Mouse (Mus musculus): Measurements from ENCODE around the gene Dazap1. TPM values are rescaled to one million over a fixed set of nuclear protein-coding genes. Genes with fewer than 3 reads are reported as not detected.

Gene Dazap1
- polyA plus RNA-seq, 1 experiment from 2014 or later = 21.1 TPM

DNA sequence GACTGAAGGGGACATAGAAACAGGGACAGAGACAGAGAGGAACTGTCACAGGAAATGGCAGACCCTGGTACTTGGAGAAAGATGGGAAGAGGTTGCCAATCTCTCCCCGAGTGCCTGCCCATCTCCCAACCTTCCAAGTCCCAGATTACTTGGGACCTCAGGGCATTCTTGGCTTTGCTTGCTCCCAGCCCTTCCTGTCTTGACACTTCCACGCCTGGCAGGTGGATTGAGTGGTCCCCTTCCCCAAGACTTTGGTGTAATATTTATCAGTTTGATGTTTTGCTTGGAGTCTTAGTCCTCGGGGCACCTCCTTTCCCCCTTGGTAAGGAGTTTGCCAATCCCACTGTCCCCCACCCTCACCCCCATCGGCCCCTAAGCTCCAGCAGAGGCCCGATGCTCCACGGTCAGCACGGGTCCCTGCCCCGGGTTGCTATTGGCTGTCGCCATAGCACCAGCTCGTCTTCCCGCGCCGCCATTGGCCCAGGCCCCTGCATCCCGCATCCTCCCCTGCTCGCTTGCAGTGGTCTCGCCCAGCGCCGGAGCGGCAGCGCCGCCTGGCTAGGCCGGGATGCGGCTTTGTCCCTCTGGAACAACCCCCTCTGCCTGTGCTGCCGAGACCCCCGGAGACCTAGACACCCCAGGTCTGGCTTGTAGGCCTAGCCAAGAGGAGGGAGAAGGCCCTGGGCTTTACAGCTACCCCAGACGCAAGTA is 37.4 kb downstream of the Dazap1 start:
- H3K9me3 ChIP-seq (replicated peaks; ENCODE audit: control insufficient read depth, low read length) = no peaks in the 10 kb centered on the region
- H3K27ac ChIP-seq (ENCODE audit: low read length) = no peak overlapping the region
- no peak overlapping the region for H3K4me2 ChIP-seq (ENCODE audit: low read depth, low read length)
- no peak overlapping the region for H3K9ac ChIP-seq (ENCODE audit: low read depth, low read length)
- H3K36me3 ChIP-seq (ENCODE audit: control insufficient read depth, insufficient read depth) = peaks cover 11% of the 10 kb centered on the region
- 4% methylated on average over 26 of the region's 26 CpGs for WGBS (ENCODE audit: insufficient replicate concordance)
- H3K4me1 ChIP-seq (ENCODE audit: control insufficient read depth, low read depth, low read length) = peaks cover 26% of the 10 kb centered on the region
- no peak for ATAC-seq (ENCODE audit: low read depth)
- H3K27me3 ChIP-seq (ENCODE audit: control insufficient read depth, insufficient read depth, low read depth, low read length) = peaks cover 70% of the 10 kb centered on the region
- H3K4me3 ChIP-seq (ENCODE audit: low read depth, low read length) = no peak overlapping the region

DNA sequence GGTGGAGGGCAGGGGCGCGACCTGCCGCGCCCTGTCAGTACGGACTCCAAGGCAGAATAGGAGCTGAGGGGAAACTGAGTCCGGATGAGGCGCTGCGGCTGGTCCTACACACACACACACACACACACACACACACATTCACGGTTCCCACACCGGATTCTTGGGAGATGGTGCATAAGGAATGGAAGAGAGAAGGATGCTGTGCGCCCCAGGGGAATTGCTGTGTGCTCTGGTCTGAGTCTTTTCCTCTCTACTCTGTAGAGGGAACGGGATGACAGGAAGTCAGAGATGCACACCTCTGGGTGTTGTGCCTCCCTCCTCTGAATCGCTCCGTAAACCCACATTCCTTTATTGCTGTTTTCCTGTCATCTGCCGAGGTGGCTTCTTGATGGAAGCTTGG is 38.0 kb downstream of the Dazap1 start:
- no peak overlapping the region for H3K4me3 ChIP-seq (ENCODE audit: low read depth, low read length)
- 10% methylated on average over 15 of the region's 15 CpGs for WGBS (ENCODE audit: insufficient replicate concordance)

DNA sequence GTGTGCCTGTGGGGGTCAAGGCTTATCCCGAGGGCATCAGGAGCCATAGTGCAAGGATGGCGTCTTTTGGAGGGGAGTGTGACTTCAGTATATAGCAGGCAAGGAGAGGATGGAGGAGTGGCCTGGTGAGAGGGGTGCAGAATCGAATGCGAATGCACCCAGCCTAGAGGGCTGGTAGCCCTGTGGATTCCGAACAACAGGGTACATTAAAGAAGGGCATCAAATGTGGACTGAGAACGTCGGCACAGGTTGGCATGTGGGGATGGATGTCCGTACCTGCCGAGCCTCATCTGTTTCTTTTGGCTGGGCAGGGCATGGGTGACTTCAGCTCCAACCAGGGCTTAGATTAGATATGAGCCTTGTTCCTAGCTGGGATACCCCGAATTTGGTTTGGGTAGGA is 38.5 kb downstream of the Dazap1 start:
- Histone ChIP-seq H3K4me2 (ENCODE audit: low read depth, low read length) (no peak overlapping the region), H3K36me3 (ENCODE audit: control insufficient read depth, insufficient read depth) (peaks cover under 1% of the 10 kb centered on the region), H3K27ac (ENCODE audit: low read length) (no peak overlapping the region), H3K9ac (ENCODE audit: low read depth, low read length) (no peak overlapping the region), H3K4me3 (ENCODE audit: low read depth, low read length) (no peak overlapping the region), H3K27me3 (ENCODE audit: control insufficient read depth, insufficient read depth, low read depth, low read length) (peaks cover 81% of the 10 kb centered on the region), H3K9me3 (replicated peaks; ENCODE audit: control insufficient read depth, low read length) (no peaks in the 10 kb centered on the region), H3K4me1 (ENCODE audit: control insufficient read depth, low read depth, low read length) (peaks cover 17% of the 10 kb centered on the region)
- ATAC-seq (ENCODE audit: low read depth) = no peak
- 43% methylated on average over 10 of the region's 10 CpGs for WGBS (ENCODE audit: insufficient replicate concordance)

More for the DNA sequence above, 38.0 kb downstream of the Dazap1 start:
- no peak for ATAC-seq (ENCODE audit: low read depth)
- H3K36me3 ChIP-seq (ENCODE audit: control insufficient read depth, insufficient read depth) = peaks cover 6% of the 10 kb centered on the region
- H3K27ac ChIP-seq (ENCODE audit: low read length) = no peak overlapping the region
- H3K9me3 ChIP-seq (replicated peaks; ENCODE audit: control insufficient read depth, low read length) = no peaks in the 10 kb centered on the region
- H3K27me3 ChIP-seq (ENCODE audit: control insufficient read depth, insufficient read depth, low read depth, low read length) = peaks cover 76% of the 10 kb centered on the region
- no peak overlapping the region for H3K9ac ChIP-seq (ENCODE audit: low read depth, low read length)
- no peak overlapping the region for H3K4me2 ChIP-seq (ENCODE audit: low read depth, low read length)
- peaks cover 20% of the 10 kb centered on the region for H3K4me1 ChIP-seq (ENCODE audit: control insufficient read depth, low read depth, low read length)

DNA sequence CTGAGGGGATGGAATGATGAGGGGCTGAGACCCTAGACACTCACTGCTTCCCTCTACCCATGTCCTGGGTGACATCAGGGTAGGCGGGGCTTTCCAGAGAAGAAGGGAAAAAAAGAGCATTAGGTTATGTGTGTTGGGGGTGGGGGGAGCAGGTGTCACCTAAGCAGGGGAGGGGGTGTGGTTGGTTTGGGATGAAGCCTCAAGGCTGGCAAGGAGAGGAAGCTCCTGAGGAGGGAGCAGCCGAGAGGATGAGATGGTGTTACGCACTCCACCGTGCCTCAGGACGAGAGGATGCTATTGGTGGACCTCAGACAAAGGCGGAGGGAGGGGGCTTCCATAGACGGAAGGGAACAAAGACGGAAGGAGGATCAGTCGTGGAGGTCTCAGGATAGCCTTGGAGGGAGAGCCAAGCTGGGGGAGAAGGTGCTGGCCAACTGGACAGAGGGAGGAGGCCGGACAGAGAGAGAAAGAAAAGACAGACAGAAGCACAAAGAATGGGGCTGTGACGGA is 39.4 kb downstream of the Dazap1 start:
- no peak for ATAC-seq (ENCODE audit: low read depth)
- H3K4me2 ChIP-seq (ENCODE audit: low read depth, low read length) = no peak overlapping the region
- no peak overlapping the region for H3K9ac ChIP-seq (ENCODE audit: low read depth, low read length)
- H3K4me3 ChIP-seq (ENCODE audit: low read depth, low read length) = no peak overlapping the region
- no peak overlapping the region for H3K27ac ChIP-seq (ENCODE audit: low read length)
- peaks cover 10% of the 10 kb centered on the region for H3K4me1 ChIP-seq (ENCODE audit: control insufficient read depth, low read depth, low read length)
- H3K36me3 ChIP-seq (ENCODE audit: control insufficient read depth, insufficient read depth) = no peaks in the 10 kb centered on the region
- WGBS (ENCODE audit: insufficient replicate concordance) = 26% methylated on average over 11 of the region's 11 CpGs
- peaks cover 90% of the 10 kb centered on the region for H3K27me3 ChIP-seq (ENCODE audit: control insufficient read depth, insufficient read depth, low read depth, low read length)
- H3K9me3 ChIP-seq (replicated peaks; ENCODE audit: control insufficient read depth, low read length) = no peaks in the 10 kb centered on the region

DNA sequence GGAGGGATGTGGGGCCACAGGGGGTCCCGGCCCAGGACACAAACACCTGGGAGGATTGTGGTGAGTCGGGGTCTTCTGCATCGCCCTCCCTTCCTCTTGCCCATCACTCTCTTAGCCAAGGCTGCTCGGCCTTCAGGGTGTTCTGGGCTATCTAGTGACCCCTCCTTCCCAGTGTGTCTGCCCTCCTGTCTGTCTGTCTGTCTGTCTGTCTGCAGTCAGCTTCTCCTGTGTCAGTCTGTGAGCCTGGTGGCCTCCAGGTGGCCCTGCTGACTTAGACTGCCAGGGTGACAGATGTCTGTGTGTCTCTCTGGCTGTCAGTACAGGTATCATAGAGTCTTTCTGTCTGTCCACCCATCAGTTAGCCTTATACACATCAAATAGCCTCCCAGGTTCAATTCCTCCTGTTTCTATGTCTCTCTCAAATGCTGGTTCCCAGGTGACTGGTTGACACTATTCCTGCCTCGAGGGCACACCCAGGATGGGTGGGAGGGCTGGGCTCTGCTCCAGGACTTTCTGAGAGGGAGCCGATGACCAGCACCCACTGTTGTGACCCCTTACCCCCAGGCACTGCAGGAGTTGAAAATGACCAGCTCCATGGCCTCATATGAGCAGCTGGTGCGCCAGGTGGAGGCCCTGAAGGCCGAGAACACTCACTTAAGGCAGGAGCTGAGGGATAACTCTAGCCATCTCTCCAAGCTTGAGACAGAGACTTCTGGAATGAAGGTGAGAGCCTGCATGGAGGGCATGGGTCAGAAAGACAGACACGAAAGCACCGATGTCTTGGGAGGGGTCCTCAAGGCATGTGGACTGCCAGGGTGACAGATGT is 40.2 kb downstream of the Dazap1 start:
- Histone ChIP-seq H3K9me3 (replicated peaks; ENCODE audit: control insufficient read depth, low read length) (no peaks in the 10 kb centered on the region), H3K4me3 (ENCODE audit: low read depth, low read length) (no peak overlapping the region), H3K9ac (ENCODE audit: low read depth, low read length) (no peak overlapping the region), H3K4me1 (ENCODE audit: control insufficient read depth, low read depth, low read length) (peaks cover 6% of the 10 kb centered on the region), H3K4me2 (ENCODE audit: low read depth, low read length) (no peak overlapping the region), H3K27me3 (ENCODE audit: control insufficient read depth, insufficient read depth, low read depth, low read length) (peaks cover 95% of the 10 kb centered on the region), H3K36me3 (ENCODE audit: control insufficient read depth, insufficient read depth) (no peaks in the 10 kb centered on the region), H3K27ac (ENCODE audit: low read length) (no peak overlapping the region)
- 49% methylated on average over 10 of the region's 10 CpGs for WGBS (ENCODE audit: insufficient replicate concordance)
- ATAC-seq (ENCODE audit: low read depth) = no peak

DNA sequence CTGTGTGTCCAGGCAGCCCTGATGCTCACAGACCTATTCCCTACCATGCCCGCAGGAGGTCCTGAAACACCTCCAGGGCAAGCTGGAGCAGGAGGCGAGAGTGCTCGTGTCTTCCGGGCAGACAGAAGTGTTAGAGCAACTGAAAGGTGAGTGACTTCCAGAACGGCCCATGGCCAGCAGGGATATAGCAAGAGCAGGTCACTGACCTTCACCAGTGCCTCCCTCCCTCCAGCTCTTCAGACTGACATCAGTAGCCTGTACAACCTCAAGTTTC is 40.7 kb downstream of the Dazap1 start:
- H3K4me2 ChIP-seq (ENCODE audit: low read depth, low read length) = no peak overlapping the region
- no peak overlapping the region for H3K27ac ChIP-seq (ENCODE audit: low read length)
- H3K27me3 ChIP-seq (ENCODE audit: control insufficient read depth, insufficient read depth, low read depth, low read length) = peaks cover 91% of the 10 kb centered on the region
- H3K9ac ChIP-seq (ENCODE audit: low read depth, low read length) = no peak overlapping the region
- ATAC-seq (ENCODE audit: low read depth) = no peak
- no peaks in the 10 kb centered on the region for H3K36me3 ChIP-seq (ENCODE audit: control insufficient read depth, insufficient read depth)
- 59% methylated on average over 5 of the region's 5 CpGs for WGBS (ENCODE audit: insufficient replicate concordance)
- no peaks in the 10 kb centered on the region for H3K9me3 ChIP-seq (replicated peaks; ENCODE audit: control insufficient read depth, low read length)
- peaks cover 6% of the 10 kb centered on the region for H3K4me1 ChIP-seq (ENCODE audit: control insufficient read depth, low read depth, low read length)
- H3K4me3 ChIP-seq (ENCODE audit: low read depth, low read length) = no peak overlapping the region

DNA sequence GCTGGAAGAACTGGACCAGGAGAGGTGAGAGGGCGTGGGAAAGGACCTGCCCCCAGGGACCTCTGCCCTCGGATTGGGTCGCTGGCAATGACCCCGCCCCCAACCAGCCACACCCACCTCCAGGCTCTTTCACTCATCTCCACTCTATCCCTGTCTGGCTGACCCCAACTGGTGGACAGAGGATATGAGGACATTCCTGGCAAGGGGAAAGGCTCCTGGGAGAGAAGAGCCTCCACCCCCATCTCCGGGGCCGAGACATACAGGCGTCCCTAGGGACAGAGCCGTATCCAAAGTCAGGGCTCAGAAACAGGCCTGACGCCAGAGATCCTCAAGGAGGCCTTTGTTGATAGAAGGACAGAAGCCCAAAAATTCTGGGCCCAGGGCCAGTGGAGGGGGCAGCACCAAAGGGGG is 41.2 kb downstream of the Dazap1 start:
- Histone ChIP-seq H3K9ac (ENCODE audit: low read depth, low read length) (no peak overlapping the region), H3K4me3 (ENCODE audit: low read depth, low read length) (no peak overlapping the region), H3K27me3 (ENCODE audit: control insufficient read depth, insufficient read depth, low read depth, low read length) (peaks cover 89% of the 10 kb centered on the region), H3K27ac (ENCODE audit: low read length) (no peak overlapping the region), H3K4me1 (ENCODE audit: control insufficient read depth, low read depth, low read length) (peaks cover 6% of the 10 kb centered on the region), H3K4me2 (ENCODE audit: low read depth, low read length) (no peak overlapping the region), H3K9me3 (replicated peaks; ENCODE audit: control insufficient read depth, low read length) (no peaks in the 10 kb centered on the region), H3K36me3 (ENCODE audit: control insufficient read depth, insufficient read depth) (no peaks in the 10 kb centered on the region)
- peak; percentile 61 for ATAC-seq (ENCODE audit: low read depth)
- WGBS (ENCODE audit: insufficient replicate concordance) = 28% methylated on average over 9 of the region's 9 CpGs

DNA sequence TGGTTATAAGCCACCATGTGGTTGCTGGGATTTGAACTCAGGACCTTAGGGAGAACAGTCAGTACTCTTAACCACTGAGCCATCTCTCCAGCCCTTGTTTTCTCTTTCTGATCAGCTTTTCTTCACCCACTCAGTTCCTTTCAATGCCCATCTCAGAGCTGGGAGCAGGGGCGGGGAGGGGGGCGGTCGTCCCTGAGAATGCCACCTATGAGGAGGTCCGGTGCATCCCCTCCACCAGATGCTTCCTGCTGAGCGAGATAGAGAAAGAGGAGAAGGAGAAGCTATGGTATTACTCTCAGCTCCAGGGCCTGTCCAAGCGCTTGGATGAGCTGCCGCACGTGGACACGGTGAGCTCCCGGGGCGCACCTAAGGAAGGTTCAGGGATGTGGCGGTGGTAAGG is 43.2 kb downstream of the Dazap1 start:
- peak overlapping the region; percentile 17; the same call in 1 of the 2 replicates for H3K4me2 ChIP-seq (ENCODE audit: low read depth, low read length)
- ATAC-seq (ENCODE audit: low read depth) = peak; percentile 7; the same call in 1 of the 2 replicates
- H3K4me3 ChIP-seq (ENCODE audit: low read depth, low read length) = 0 out of 2 replicates have a peak overlapping the region, but pooled peaks have one; percentile 7
- H3K9ac ChIP-seq (ENCODE audit: low read depth, low read length) = no peak overlapping the region
- WGBS (ENCODE audit: insufficient replicate concordance) = 6% methylated on average over 12 of the region's 12 CpGs
- no peaks in the 10 kb centered on the region for H3K36me3 ChIP-seq (ENCODE audit: control insufficient read depth, insufficient read depth)
- peaks cover 6% of the 10 kb centered on the region for H3K4me1 ChIP-seq (ENCODE audit: control insufficient read depth, low read depth, low read length)
- H3K9me3 ChIP-seq (replicated peaks; ENCODE audit: control insufficient read depth, low read length) = no peaks in the 10 kb centered on the region
- peaks cover 81% of the 10 kb centered on the region for H3K27me3 ChIP-seq (ENCODE audit: control insufficient read depth, insufficient read depth, low read depth, low read length)
- H3K27ac ChIP-seq (ENCODE audit: low read length) = no peak overlapping the region

DNA sequence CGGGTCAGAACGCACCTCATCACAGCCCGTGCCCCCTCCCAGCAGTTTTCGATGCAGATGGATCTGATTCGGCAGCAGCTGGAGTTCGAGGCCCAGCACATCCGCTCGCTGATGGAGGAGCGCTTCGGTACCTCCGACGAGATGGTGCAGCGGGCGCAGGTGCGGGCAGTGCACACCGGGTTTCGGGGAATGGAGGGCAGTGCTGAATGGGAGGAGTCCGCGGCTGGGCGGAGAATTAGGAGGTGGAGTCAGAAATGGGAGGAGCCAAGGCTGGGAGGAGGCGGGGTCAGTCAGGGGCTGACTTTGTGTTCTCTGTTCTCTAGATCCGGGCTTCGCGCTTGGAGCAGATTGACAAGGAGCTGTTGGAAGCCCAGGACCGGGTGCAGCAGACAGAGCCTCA is 43.6 kb downstream of the Dazap1 start:
- peaks cover 6% of the 10 kb centered on the region for H3K4me1 ChIP-seq (ENCODE audit: control insufficient read depth, low read depth, low read length)
- 0 out of 2 replicates have a peak overlapping the region, but pooled peaks have one; percentile 7 for H3K4me3 ChIP-seq (ENCODE audit: low read depth, low read length)
- H3K36me3 ChIP-seq (ENCODE audit: control insufficient read depth, insufficient read depth) = no peaks in the 10 kb centered on the region
- WGBS (ENCODE audit: insufficient replicate concordance) = 4% methylated on average over 25 of the region's 25 CpGs
- H3K9ac ChIP-seq (ENCODE audit: low read depth, low read length) = no peak overlapping the region
- H3K9me3 ChIP-seq (replicated peaks; ENCODE audit: control insufficient read depth, low read length) = no peaks in the 10 kb centered on the region
- peak; percentile 53 for ATAC-seq (ENCODE audit: low read depth)
- H3K27ac ChIP-seq (ENCODE audit: low read length) = no peak overlapping the region
- H3K27me3 ChIP-seq (ENCODE audit: control insufficient read depth, insufficient read depth, low read depth, low read length) = peaks cover 78% of the 10 kb centered on the region
- peak overlapping the region; percentile 17; the same call in 1 of the 2 replicates for H3K4me2 ChIP-seq (ENCODE audit: low read depth, low read length)
